Mouse (Mus musculus) CH12.LX (cell line): ENCODE data around the gene Herc4.

Experiments used
- CTCF ChIP-seq, 2 experiments: IDR thresholded peaks in 1 of 2; conservative IDR thresholded peaks in 1 of 2; 2 replicates each; pipeline ENCODE4 v1.5.1; 2011 to 2012; ENCODE audit warnings: low read depth in 2 of 2, low read length in 2 of 2, improper control_type of control experiment in 1 of 2, inconsistent platforms in 1 of 2, mild to moderate bottlenecking in 1 of 2, moderate library complexity in 1 of 2
- EP300 ChIP-seq: IDR thresholded peaks from 2 replicates; pipeline ENCODE4 v1.6.1; 2011; ENCODE audit warnings: low read length, improper control_type of control experiment
- JUND ChIP-seq: conservative IDR thresholded peaks from 2 replicates; pipeline ENCODE4 v1.6.1; 2011; ENCODE audit warnings: low read depth, low read length, improper control_type of control experiment
- KAT2A ChIP-seq: IDR thresholded peaks from 2 replicates; pipeline ENCODE4 v1.6.1; 2012; ENCODE audit warnings: low read length, improper control_type of control experiment, inconsistent platforms; ENCODE audit not compliant: insufficient replicate concordance
- MYC ChIP-seq: IDR thresholded peaks from 2 replicates; pipeline ENCODE4 v1.6.1; 2011; ENCODE audit warnings: low read depth, mild to moderate bottlenecking, improper control_type of control experiment, low read length
- POLR2A ChIP-seq: IDR thresholded peaks from 2 replicates; pipeline ENCODE4 v1.6.1; 2011; ENCODE audit warnings: low read depth, mild to moderate bottlenecking, improper control_type of control experiment, low read length
- SMC3 ChIP-seq: IDR thresholded peaks from 2 replicates; pipeline ENCODE4 v1.6.1; 2011; ENCODE audit warnings: low read depth, low read length, improper control_type of control experiment
- TCF12 ChIP-seq: IDR thresholded peaks from 2 replicates; pipeline ENCODE4 v1.6.1; 2014; ENCODE audit warnings: low read depth, mild to moderate bottlenecking, inconsistent platforms, low read length, improper control_type of control experiment
- ZC3H11A ChIP-seq: IDR thresholded peaks from 2 replicates; pipeline ENCODE4 v1.6.1; 2012; ENCODE audit warnings: low read depth, mild to moderate bottlenecking, inconsistent platforms, low read length, improper control_type of control experiment
- ZNF384 ChIP-seq: IDR thresholded peaks from 2 replicates; pipeline ENCODE4 v1.6.1; 2012; ENCODE audit warnings: low read depth, low read length, improper control_type of control experiment, inconsistent platforms

- TF ChIP-seq CTCF (conservative IDR thresholded peaks at IDR 0.05 in 1 of 2, IDR thresholded peaks at IDR 0.05 in 1 of 2; ENCODE audit: low read depth in 2 of 2, low read length in 2 of 2) (no peak), POLR2A (no peak), EP300 (no peak), ZC3H11A (no peak), ZNF384 (no peak), TCF12 (no peak), KAT2A (no peak), SMC3 (no peak), MYC (no peak), JUND (no peak)
Observed at GRCm38 (mm10) chr10:63201534-63201933, 42.1 kb upstream of the Herc4 start.
